Mouse (Mus musculus) liver, postnatal 0 days (tissue): ENCODE measurements around the gene Zpbp2. TPM values are rescaled to one million over a fixed set of nuclear protein-coding genes. Genes with fewer than 3 reads are reported as not detected.

Experiments
- ATAC-seq: fragments of 200-750 bp; cut with Nextera tagmentation; 2 replicates; pipeline ENCODE4 v1.8.0; 2017; ENCODE audit warnings: mild to moderate bottlenecking, moderate library complexity
- DNase-seq: peaks from one replicate; pipeline ENCODE4 v3.0.0-alpha.2; 2016
- H3K27ac ChIP-seq: fragments of 300-500 bp; sonication (generic); 2 replicates; pipeline ENCODE4 v1.5.1; 2014; ENCODE audit warnings: antibody characterized with exemption, moderate library complexity, mild to moderate bottlenecking, low read depth
- H3K27me3 ChIP-seq: fragments of 300-500 bp; sonication (generic); 2 replicates; pipeline ENCODE4 v1.6.1; 2014; ENCODE audit warnings: low read length, control low read depth, mixed read lengths; ENCODE audit not compliant: insufficient read depth
- H3K36me3 ChIP-seq: fragments of 300-500 bp; sonication (generic); replicated peaks from 2 replicates; pipeline ENCODE4 v1.6.1; 2014; ENCODE audit warnings: mild to moderate bottlenecking, control low read depth, low read length, moderate library complexity, mixed read lengths; ENCODE audit not compliant: insufficient read depth
- H3K4me1 ChIP-seq: fragments of 300-500 bp; sonication (generic); 2 replicates; pipeline ENCODE4 v1.6.1; 2014; ENCODE audit warnings: antibody characterized with exemption, mild to moderate bottlenecking, control low read depth; ENCODE audit not compliant: insufficient read depth
- H3K4me2 ChIP-seq: fragments of 300-500 bp; sonication (generic); 2 replicates; pipeline ENCODE4 v1.6.1; 2014; ENCODE audit warnings: low read depth, mild to moderate bottlenecking, low read length, moderate library complexity, mixed read lengths
- H3K4me3 ChIP-seq: fragments of 300-500 bp; sonication (generic); 2 replicates; pipeline ENCODE4 v1.5.1; 2014; ENCODE audit warnings: low read depth, low read length
- H3K9ac ChIP-seq: fragments of 300-500 bp; sonication (generic); replicated peaks from 2 replicates; pipeline ENCODE4 v1.6.1; 2014; ENCODE audit warnings: mild to moderate bottlenecking, moderate library complexity
- H3K9me3 ChIP-seq: fragments of 300-500 bp; sonication (generic); 2 replicates; pipeline ENCODE4 v1.6.1; 2016; ENCODE audit warnings: mild to moderate bottlenecking, control low read depth, low read length, mixed read lengths
- CTCF ChIP-seq: sonication (generic); IDR thresholded peaks from 2 replicates; pipeline ENCODE4 v1.5.1; 2016; ENCODE audit warnings: antibody characterized with exemption, low read depth
- EP300 ChIP-seq: IDR thresholded peaks from 2 replicates; pipeline ENCODE4 v1.6.1; 2016; ENCODE audit warnings: antibody characterized with exemption, low read depth, mild to moderate bottlenecking
- WGBS: fragments of 180-500 bp; shearing (Covaris S2); extraction: QIAGEN DNeasy Blood & Tissue Kit; methylation state at CpG from one replicate; pipeline ENCODE4 v1.1.7; 2014; ENCODE audit not compliant: insufficient replicate concordance; 5-methylcytosine and 5-hydroxymethylcytosine counted together
- polyA plus RNA-seq: library from polyadenylated mRNA; unstranded; fragments of >200 nt; fragmentation: Nextera tagmentation; extraction: Ambion mirVana; gene quantifications from 2 replicates; pipeline ENCODE4 v1.2.1, GENCODE M21; 2015

Zpbp2 gene
- polyA plus RNA-seq, 1 experiment from 2014 or later, result 1.1 TPM

GRCm38 (mm10) chr11:98550311-98550974, 454 bp upstream of the Zpbp2 start:
- TF ChIP-seq EP300, result no peak
- TF ChIP-seq CTCF, result no peak
- Histone ChIP-seq H3K4me3 (peak overlapping the region; percentile 65), H3K27me3 (peaks cover 48% of the 10 kb centered on the region), H3K27ac (peak overlapping the region; percentile 69; the same call in 1 of the 2 replicates), H3K9me3 (no peaks in the 10 kb centered on the region), H3K4me2 (peak overlapping the region; percentile 93), H3K9ac (peak overlapping the region; percentile 73), H3K4me1 (peaks cover 17% of the 10 kb centered on the region), H3K36me3 (no peaks in the 10 kb centered on the region)
- 16% methylated on average over 20 of the region's 20 CpGs for WGBS
- DNase-seq (no peak), ATAC-seq (no peak)

GRCm38 (mm10) chr11:98553966-98554365, 3.1 kb downstream of the Zpbp2 start:
- TF ChIP-seq CTCF, result 0 out of 2 replicates have a peak, but pooled peaks have one; percentile 9
- no peak for TF ChIP-seq EP300
- Histone ChIP-seq H3K4me1 (peaks cover 14% of the 10 kb centered on the region), H3K4me3 (no peak overlapping the region), H3K36me3 (no peaks in the 10 kb centered on the region), H3K27ac (no peak overlapping the region), H3K27me3 (peaks cover 18% of the 10 kb centered on the region; the same call in 1 of the 2 replicates), H3K9me3 (no peaks in the 10 kb centered on the region), H3K4me2 (no peak overlapping the region), H3K9ac (no peak overlapping the region)
- ATAC-seq (no peak), DNase-seq (no peak)
- 93% methylated on average over 4 of the region's 4 CpGs for WGBS

- Histone ChIP-seq H3K27me3 (peaks cover 7% of the 10 kb centered on the region; the same call in 1 of the 2 replicates), H3K4me1 (peaks cover 14% of the 10 kb centered on the region), H3K4me2 (no peak overlapping the region), H3K9me3 (no peaks in the 10 kb centered on the region), H3K36me3 (no peaks in the 10 kb centered on the region), H3K4me3 (no peak overlapping the region), H3K27ac (no peak overlapping the region), H3K9ac (no peak overlapping the region)
- TF ChIP-seq EP300 (no peak), CTCF (peak; percentile 74)
- WGBS, result 60% methylated on average over 12 of the region's 12 CpGs
- ATAC-seq, result no peak
- no peak for DNase-seq
Measured at GRCm38 (mm10) chr11:98555124-98555700, 4.3 kb downstream of the Zpbp2 start.

GRCm38 (mm10) chr11:98560942-98561341, 10.0 kb downstream of the Zpbp2 start:
- Histone ChIP-seq H3K9me3 (no peaks in the 10 kb centered on the region), H3K4me3 (no peak overlapping the region), H3K4me1 (peaks cover 3% of the 10 kb centered on the region; the same call in 1 of the 2 replicates), H3K36me3 (no peaks in the 10 kb centered on the region), H3K9ac (no peak overlapping the region), H3K4me2 (no peak overlapping the region), H3K27ac (no peak overlapping the region), H3K27me3 (peaks cover under 1% of the 10 kb centered on the region; the same call in 1 of the 2 replicates)
- ATAC-seq (peak; percentile 58; the same call in 1 of the 2 replicates), DNase-seq (no peak)
- TF ChIP-seq CTCF (no peak), EP300 (no peak)
- WGBS, result 45% methylated on average over 7 of the region's 7 CpGs

GRCm38 (mm10) chr11:98563025-98563424, 12.1 kb downstream of the Zpbp2 start:
- ATAC-seq, result no peak
- WGBS, result 72% methylated on average over 3 of the region's 3 CpGs

GRCm38 (mm10) chr11:98563921-98564414, 13.1 kb downstream of the Zpbp2 start:
- ATAC-seq (peak; percentile 63; the same call in 1 of the 2 replicates), DNase-seq (no peak)
- H3K4me2 ChIP-seq, result no peak overlapping the region
- no peak overlapping the region for H3K27ac ChIP-seq
- WGBS, result 55% methylated on average over 13 of the region's 13 CpGs
- no peaks in the 10 kb centered on the region for H3K36me3 ChIP-seq
- H3K4me3 ChIP-seq, result no peak overlapping the region
- TF ChIP-seq EP300 (no peak), CTCF (no peak)
- H3K4me1 ChIP-seq, result peaks cover 3% of the 10 kb centered on the region; the same call in 1 of the 2 replicates
- no peaks in the 10 kb centered on the region; the same call in 1 of the 2 replicates for H3K27me3 ChIP-seq
- no peak overlapping the region for H3K9ac ChIP-seq
- H3K9me3 ChIP-seq, result no peaks in the 10 kb centered on the region

More at GRCm38 (mm10) chr11:98563025-98563424, 12.1 kb downstream of the Zpbp2 start:
- Histone ChIP-seq H3K27me3 (no peaks in the 10 kb centered on the region; the same call in 1 of the 2 replicates), H3K4me2 (no peak overlapping the region), H3K4me1 (peaks cover 3% of the 10 kb centered on the region; the same call in 1 of the 2 replicates), H3K9me3 (no peaks in the 10 kb centered on the region), H3K4me3 (no peak overlapping the region), H3K27ac (no peak overlapping the region), H3K9ac (no peak overlapping the region), H3K36me3 (no peaks in the 10 kb centered on the region)
- no peak for DNase-seq
- TF ChIP-seq CTCF, result no peak
- no peak for TF ChIP-seq EP300
